Mouse (Mus musculus) forebrain, embryonic 12.5 days (tissue): ENCODE data around the gene Slc17a8. TPM values are rescaled to one million over a fixed set of nuclear protein-coding genes. Genes with fewer than 3 reads are reported as not detected.
"Not testable (repeated sequence)": the region's sequence is repeated elsewhere in the genome, so short reads cannot be mapped to it uniquely, and the experiment has no call there.

Experiments
- ATAC-seq: fragments of 200-750 bp; cut with Nextera tagmentation; 2 replicates; pipeline ENCODE4 v1.8.0; 2017; ENCODE audit warnings: moderate TSS enrichment; ENCODE audit not compliant: low FRiP score
- H3K27ac ChIP-seq: fragments of 300-500 bp; sonication (generic); 2 replicates; pipeline ENCODE4 v1.5.1; 2016; ENCODE audit warnings: mild to moderate bottlenecking
- H3K27me3 ChIP-seq: fragments of 300-500 bp; sonication (generic); 2 replicates; pipeline ENCODE4 v1.6.1; 2016; ENCODE audit warnings: mild to moderate bottlenecking
- H3K36me3 ChIP-seq: fragments of 300-500 bp; sonication (generic); replicated peaks from 2 replicates; pipeline ENCODE4 v1.6.1; 2016; ENCODE audit warnings: mild to moderate bottlenecking
- H3K4me1 ChIP-seq: fragments of 300-500 bp; sonication (generic); 2 replicates; pipeline ENCODE4 v1.6.1; 2016
- H3K4me2 ChIP-seq: fragments of 300-500 bp; sonication (generic); 2 replicates; pipeline ENCODE4 v1.6.1; 2016; ENCODE audit warnings: mild to moderate bottlenecking, moderate library complexity
- H3K4me3 ChIP-seq: fragments of 300-500 bp; sonication (generic); replicated peaks from 2 replicates; pipeline ENCODE4 v1.5.1; 2016; ENCODE audit warnings: mild to moderate bottlenecking
- H3K9ac ChIP-seq: fragments of 300-500 bp; sonication (generic); 2 replicates; pipeline ENCODE4 v1.6.1; 2016; ENCODE audit warnings: mild to moderate bottlenecking
- H3K9me3 ChIP-seq: fragments of 300-500 bp; sonication (generic); 2 replicates; pipeline ENCODE4 v1.6.1; 2016
- WGBS: fragments of 180-500 bp; shearing (Covaris S2); methylation state at CpG from one replicate; pipeline ENCODE4 v1.1.7; 2016; 5-methylcytosine and 5-hydroxymethylcytosine counted together
- polyA plus RNA-seq: library from polyadenylated mRNA; unstranded; fragments of >200 nt; fragmentation: Nextera tagmentation; extraction: Ambion mirVana; gene quantifications from 2 replicates; pipeline ENCODE4 v1.2.1, GENCODE M21; 2016

Gene Slc17a8
- polyA plus RNA-seq: 0.40 and 0.57 TPM in 2 replicates

GRCm38 (mm10) chr10:89621129-89621528 is at the start of gene Slc17a8:
TSS of gene Slc17a8 (minus strand) at chr10:89621253.
- H3K9me3 ChIP-seq: no peaks in the 10 kb centered on the region
- ATAC-seq: no peak
- 25% methylated on average over 7 of the region's 7 CpGs for WGBS
- H3K4me1 ChIP-seq: no peaks in the 10 kb centered on the region
- peaks cover 11% of the 10 kb centered on the region for H3K27me3 ChIP-seq
- H3K4me2 ChIP-seq: no peak within 1 kb of the TSS
- H3K4me3 ChIP-seq: no peak within 1 kb of the TSS
- H3K27ac ChIP-seq: no peak within 1 kb of the TSS
- H3K36me3 ChIP-seq: no peaks in the 10 kb centered on the region
- no peak within 1 kb of the TSS for H3K9ac ChIP-seq

GRCm38 (mm10) chr10:89670371-89670770 is 49.3 kb upstream of the Slc17a8 start:
- not testable (repeated sequence) for H3K9ac ChIP-seq, H3K4me1 ChIP-seq, H3K27ac ChIP-seq, ATAC-seq, H3K36me3 ChIP-seq, H3K4me3 ChIP-seq, H3K9me3 ChIP-seq, H3K4me2 ChIP-seq, H3K27me3 ChIP-seq
- 97% methylated on average over 5 of the region's 5 CpGs for WGBS

- no peak overlapping the region for H3K4me3 ChIP-seq
- no peak overlapping the region for H3K27ac ChIP-seq
- no peaks in the 10 kb centered on the region for H3K27me3 ChIP-seq
- H3K9ac ChIP-seq: no peak overlapping the region
- WGBS: 85% methylated on average over 7 of the region's 7 CpGs
- no peak for ATAC-seq
- H3K4me2 ChIP-seq: no peak overlapping the region
- H3K4me1 ChIP-seq: no peaks in the 10 kb centered on the region
- no peaks in the 10 kb centered on the region for H3K9me3 ChIP-seq
- peaks cover 6% of the 10 kb centered on the region; the same call in 1 of the 2 replicates for H3K36me3 ChIP-seq
Measured at GRCm38 (mm10) chr10:89667571-89667970, 46.5 kb upstream of the Slc17a8 start.

- H3K27me3 ChIP-seq: no peaks in the 10 kb centered on the region
- H3K4me2 ChIP-seq: no peak overlapping the region
- no peak overlapping the region for H3K4me3 ChIP-seq
- H3K9me3 ChIP-seq: no peaks in the 10 kb centered on the region
- no peak for ATAC-seq
- WGBS: 93% methylated on average over 9 of the region's 9 CpGs
- peaks cover 15% of the 10 kb centered on the region for H3K36me3 ChIP-seq
- no peaks in the 10 kb centered on the region for H3K4me1 ChIP-seq
- H3K27ac ChIP-seq: no peak overlapping the region
- H3K9ac ChIP-seq: no peak overlapping the region
Measured at GRCm38 (mm10) chr10:89665679-89666078, 44.6 kb upstream of the Slc17a8 start.

- Histone ChIP-seq H3K4me3 (no peak overlapping the region), H3K27ac (no peak overlapping the region), H3K36me3 (peaks cover 16% of the 10 kb centered on the region), H3K4me1 (no peaks in the 10 kb centered on the region), H3K9me3 (no peaks in the 10 kb centered on the region), H3K9ac (no peak overlapping the region), H3K4me2 (no peak overlapping the region), H3K27me3 (no peaks in the 10 kb centered on the region)
- ATAC-seq: no peak
- whole genome bisulfite sequencing: 96% methylated on average over 8 of the region's 8 CpGs
Measured at GRCm38 (mm10) chr10:89664977-89665645, 44.1 kb upstream of the Slc17a8 start.

- Histone ChIP-seq H3K4me2 (no peak overlapping the region), H3K4me1 (no peaks in the 10 kb centered on the region), H3K27ac (no peak overlapping the region), H3K27me3 (no peaks in the 10 kb centered on the region), H3K9ac (no peak overlapping the region), H3K36me3 (peaks cover 64% of the 10 kb centered on the region), H3K9me3 (no peaks in the 10 kb centered on the region), H3K4me3 (no peak overlapping the region)
- WGBS: 93% methylated on average over 5 of the region's 5 CpGs
- no peak for ATAC-seq
Measured at GRCm38 (mm10) chr10:89656366-89656765, 35.3 kb upstream of the Slc17a8 start.

- Histone ChIP-seq H3K9ac (no peak overlapping the region), H3K27ac (no peak overlapping the region), H3K4me2 (no peak overlapping the region), H3K36me3 (peaks cover 74% of the 10 kb centered on the region), H3K4me1 (no peaks in the 10 kb centered on the region), H3K4me3 (no peak overlapping the region), H3K9me3 (no peaks in the 10 kb centered on the region), H3K27me3 (no peaks in the 10 kb centered on the region)
- 87% methylated on average over 8 of the region's 8 CpGs for WGBS
- ATAC-seq: no peak
Measured at GRCm38 (mm10) chr10:89652912-89653311, 31.9 kb upstream of the Slc17a8 start.

GRCm38 (mm10) chr10:89651691-89652090 is 30.6 kb upstream of the Slc17a8 start:
- 73% methylated on average over 1 of the region's 1 CpGs for WGBS
- Histone ChIP-seq H3K4me1 (no peaks in the 10 kb centered on the region), H3K4me2 (no peak overlapping the region), H3K9me3 (no peaks in the 10 kb centered on the region), H3K27me3 (no peaks in the 10 kb centered on the region), H3K4me3 (no peak overlapping the region), H3K9ac (no peak overlapping the region), H3K36me3 (peaks cover 66% of the 10 kb centered on the region), H3K27ac (no peak overlapping the region)
- no peak for ATAC-seq

- H3K4me1 ChIP-seq: no peaks in the 10 kb centered on the region
- no peak overlapping the region for H3K4me2 ChIP-seq
- 94% methylated on average over 9 of the region's 9 CpGs for WGBS
- no peaks in the 10 kb centered on the region for H3K9me3 ChIP-seq
- H3K36me3 ChIP-seq: peaks cover 61% of the 10 kb centered on the region
- H3K27ac ChIP-seq: no peak overlapping the region
- no peak for ATAC-seq
- H3K9ac ChIP-seq: no peak overlapping the region
- no peak overlapping the region for H3K4me3 ChIP-seq
- H3K27me3 ChIP-seq: no peaks in the 10 kb centered on the region
Measured at GRCm38 (mm10) chr10:89646918-89647317, 25.9 kb upstream of the Slc17a8 start.

GRCm38 (mm10) chr10:89637001-89637400 is 15.9 kb upstream of the Slc17a8 start:
- Histone ChIP-seq H3K4me1 (no peaks in the 10 kb centered on the region), H3K4me3 (no peak overlapping the region), H3K27ac (no peak overlapping the region), H3K36me3 (peaks cover 32% of the 10 kb centered on the region), H3K4me2 (no peak overlapping the region), H3K27me3 (no peaks in the 10 kb centered on the region), H3K9ac (no peak overlapping the region), H3K9me3 (no peaks in the 10 kb centered on the region)
- WGBS: 93% methylated on average over 3 of the region's 3 CpGs
- ATAC-seq: no peak

GRCm38 (mm10) chr10:89635018-89635417 is 14.0 kb upstream of the Slc17a8 start:
- Histone ChIP-seq H3K9ac (no peak overlapping the region), H3K27ac (no peak overlapping the region), H3K27me3 (no peaks in the 10 kb centered on the region), H3K36me3 (peaks cover 12% of the 10 kb centered on the region), H3K9me3 (no peaks in the 10 kb centered on the region), H3K4me3 (no peak overlapping the region), H3K4me1 (no peaks in the 10 kb centered on the region), H3K4me2 (no peak overlapping the region)
- ATAC-seq: no peak
- 89% methylated on average over 5 of the region's 5 CpGs for WGBS

- H3K4me3 ChIP-seq: no peak overlapping the region
- 0 out of 2 replicates have a peak, but pooled peaks cover 5% of the 10 kb centered on the region for H3K27me3 ChIP-seq
- no peak overlapping the region for H3K9ac ChIP-seq
- 93% methylated on average over 7 of the region's 7 CpGs for WGBS
- H3K9me3 ChIP-seq: no peaks in the 10 kb centered on the region
- H3K4me2 ChIP-seq: no peak overlapping the region
- no peaks in the 10 kb centered on the region for H3K4me1 ChIP-seq
- H3K27ac ChIP-seq: no peak overlapping the region
- no peak for ATAC-seq
- H3K36me3 ChIP-seq: peaks cover 3% of the 10 kb centered on the region
Measured at GRCm38 (mm10) chr10:89633736-89634426, 12.8 kb upstream of the Slc17a8 start.

- 86% methylated on average over 4 of the region's 4 CpGs for WGBS
- ATAC-seq: no peak
Measured at GRCm38 (mm10) chr10:89633121-89633520, 12.1 kb upstream of the Slc17a8 start.

More at GRCm38 (mm10) chr10:89633121-89633520, 12.1 kb upstream of the Slc17a8 start:
- Histone ChIP-seq H3K4me3 (no peak overlapping the region), H3K27ac (no peak overlapping the region), H3K9me3 (no peaks in the 10 kb centered on the region), H3K9ac (no peak overlapping the region), H3K4me2 (no peak overlapping the region), H3K27me3 (0 out of 2 replicates have a peak, but pooled peaks cover 5% of the 10 kb centered on the region), H3K4me1 (no peaks in the 10 kb centered on the region), H3K36me3 (no peaks in the 10 kb centered on the region)
